Mouse (Mus musculus): ENCODE measurements around the gene Dync1i1.
A peak's percentile ranks its signal among the peaks of the same experiment; 100 is the strongest.

The Dync1i1 gene

DNA sequence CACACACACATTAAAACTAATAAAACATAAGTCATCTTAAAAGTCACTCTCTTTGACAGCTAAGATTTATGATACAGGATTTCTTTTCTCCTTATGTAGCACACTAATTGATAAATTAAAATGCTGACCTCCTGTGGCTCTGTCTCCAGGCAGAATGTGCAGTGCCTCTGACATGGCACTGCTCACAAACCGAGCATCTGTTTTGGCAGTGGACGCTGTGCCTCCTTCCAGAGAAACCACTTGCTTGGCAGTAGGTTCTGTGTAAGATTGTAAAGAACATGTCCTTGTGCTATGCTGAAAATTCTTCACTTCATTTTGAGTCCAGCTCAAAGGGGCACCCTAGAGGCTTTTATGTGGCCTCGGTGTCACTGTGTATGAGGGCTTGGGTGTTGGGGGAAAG is 50.0 kb downstream of the Dync1i1 start:
- no peak for DNase-seq

DNA sequence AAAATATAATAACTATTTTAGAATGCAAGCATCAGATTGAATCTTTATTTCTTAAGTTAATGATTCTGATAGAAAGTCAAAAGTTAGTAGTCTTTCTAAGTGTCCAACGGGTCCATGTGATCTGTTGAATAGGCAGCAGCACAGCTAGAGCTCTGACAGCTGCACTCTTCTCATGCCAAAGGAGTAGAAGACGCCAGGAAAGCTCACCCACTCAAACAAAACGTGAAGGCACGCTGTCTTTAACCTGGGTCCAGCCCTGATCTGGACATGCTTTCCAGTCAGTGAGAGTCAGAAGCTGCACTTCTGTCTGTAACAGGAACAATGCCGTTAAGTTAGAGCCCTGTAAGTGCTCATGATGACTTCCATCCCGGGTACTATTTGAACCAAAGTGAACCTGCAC is 56.3 kb downstream of the Dync1i1 start:
- no peak for DNase-seq

- no peak for DNase-seq
Observed at GRCm38 (mm10) chr6:5783830-5784229, 58.4 kb downstream of the Dync1i1 start.

- no peak for DNase-seq
Observed at GRCm38 (mm10) chr6:5790607-5791006, 65.2 kb downstream of the Dync1i1 start.

DNA sequence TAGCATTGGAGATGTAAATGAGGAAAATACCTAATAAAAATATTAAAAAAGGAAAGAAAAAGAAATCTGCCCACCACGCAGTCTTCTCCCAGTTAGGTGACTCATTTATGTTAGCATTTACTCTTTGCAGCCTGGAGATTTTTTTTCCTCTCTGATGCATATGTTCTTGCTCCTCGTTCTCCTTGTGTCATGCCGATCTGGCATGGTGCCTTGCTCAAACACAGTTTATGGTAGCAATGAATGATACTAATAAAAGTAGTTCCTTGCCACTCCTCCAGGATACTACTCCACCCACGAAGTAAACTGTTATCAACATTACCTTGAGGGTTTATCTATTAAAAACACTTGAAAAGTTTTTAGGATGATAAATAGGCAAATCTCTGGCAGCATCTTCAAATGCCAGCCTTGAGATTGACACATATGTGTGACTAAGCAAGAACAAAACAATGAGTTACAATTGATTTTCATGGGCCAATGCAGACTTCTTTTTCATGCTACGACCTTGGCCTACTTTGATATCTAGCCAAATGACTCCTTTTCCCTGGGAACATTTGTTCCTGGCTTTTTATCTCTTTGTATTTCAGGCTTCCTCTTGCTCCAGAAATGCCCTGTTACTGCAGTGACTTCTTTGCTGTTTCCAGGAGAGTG is 68.8 kb downstream of the Dync1i1 start:
- DNase-seq = no peak

DNA sequence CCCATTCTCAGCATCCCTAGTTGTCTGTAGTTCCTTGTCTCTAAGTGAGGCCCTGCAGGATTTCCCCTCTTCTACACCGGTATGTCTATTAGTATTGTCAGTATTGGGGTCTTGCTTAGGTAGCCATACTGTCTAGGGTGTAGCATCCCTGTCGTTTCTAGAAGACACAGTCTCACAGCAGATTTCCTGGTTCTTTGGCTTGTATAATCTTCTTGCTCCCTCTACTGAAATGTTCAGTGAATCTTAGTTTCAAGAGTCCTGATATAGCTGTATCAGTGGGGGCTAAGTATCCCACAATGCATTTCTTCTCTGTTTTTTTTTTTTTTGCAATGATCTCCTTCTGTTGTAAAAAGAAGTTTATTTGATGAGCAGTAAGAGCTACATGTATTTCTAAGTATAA is 69.9 kb downstream of the Dync1i1 start:
- no peak for DNase-seq

- peak; percentile 51 for DNase-seq
Observed at GRCm38 (mm10) chr6:5802124-5802839, 76.8 kb downstream of the Dync1i1 start.

DNA sequence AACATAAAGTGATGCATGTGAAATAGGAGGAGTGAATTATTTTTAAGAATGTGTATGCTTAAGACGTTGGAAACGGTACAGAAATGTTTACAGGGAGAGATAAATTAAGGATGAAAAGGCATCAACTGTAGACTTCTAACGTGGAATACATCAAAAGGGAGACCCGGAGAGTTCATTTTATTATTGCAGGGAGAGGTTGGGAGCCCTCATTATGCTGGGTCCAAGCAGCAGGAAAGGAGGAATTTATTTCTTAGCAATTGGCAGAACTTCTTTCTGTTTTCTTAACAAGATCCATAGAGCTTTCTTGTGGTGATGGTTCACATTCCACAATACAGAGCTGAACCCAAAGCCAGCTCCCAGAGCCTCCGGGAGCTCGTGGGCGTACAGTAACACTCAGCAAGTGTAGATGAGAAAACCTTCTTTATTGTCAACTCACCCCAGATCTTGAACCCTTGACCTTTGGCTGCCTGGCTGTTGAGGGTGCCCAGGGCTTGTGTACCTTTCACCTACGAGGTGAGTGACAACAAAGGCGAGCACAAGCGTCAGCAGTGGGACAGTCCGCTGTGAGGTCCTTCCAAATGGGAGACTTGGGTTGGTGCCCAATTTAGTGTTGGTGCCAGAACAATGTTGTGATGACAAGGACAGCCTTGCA is 77.5 kb downstream of the Dync1i1 start:
- peak; percentile 3 for DNase-seq

DNA sequence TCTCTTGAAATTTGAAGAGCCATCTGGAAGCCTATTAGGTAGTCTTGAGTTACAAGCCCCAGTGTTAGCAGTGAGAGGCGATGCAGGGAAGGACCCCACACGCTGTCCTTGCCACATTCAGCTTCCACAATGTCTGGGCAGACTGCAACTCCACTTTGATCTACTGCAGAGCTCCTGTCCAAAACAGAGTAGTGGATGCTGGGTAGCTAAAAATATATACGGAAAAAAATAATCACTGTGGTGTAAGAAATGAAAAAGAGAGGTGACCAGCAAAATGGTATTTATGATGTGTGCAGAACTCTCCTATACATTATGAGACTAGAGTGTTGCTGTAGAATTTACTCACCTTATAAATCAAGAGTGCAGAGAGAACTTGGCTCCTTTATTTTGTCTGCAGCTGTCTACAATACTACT is 82.6 kb downstream of the Dync1i1 start:
- no peak for DNase-seq

GRCm38 (mm10) chr6:5812076-5812475 is 86.6 kb downstream of the Dync1i1 start:
- no peak for DNase-seq

DNA sequence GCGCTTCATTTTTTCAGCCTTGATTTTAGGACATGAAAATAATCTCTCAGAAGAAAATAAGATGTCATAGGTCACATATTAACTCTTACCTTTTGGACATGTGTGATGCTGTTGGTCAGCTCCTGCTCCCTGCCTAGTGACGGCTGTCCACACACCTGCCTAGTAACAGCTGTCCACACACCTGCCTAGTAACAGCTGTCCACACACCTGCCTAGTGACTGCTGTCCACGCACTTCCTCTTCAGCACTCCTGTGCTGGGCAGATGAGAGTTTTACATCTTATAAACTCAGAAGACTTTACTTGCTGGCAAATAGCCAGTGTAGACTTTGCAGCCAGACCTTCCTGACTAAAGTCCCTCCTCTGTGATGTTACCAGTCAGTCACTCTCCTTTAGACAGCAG is 94.2 kb downstream of the Dync1i1 start:
- no peak for DNase-seq

DNA sequence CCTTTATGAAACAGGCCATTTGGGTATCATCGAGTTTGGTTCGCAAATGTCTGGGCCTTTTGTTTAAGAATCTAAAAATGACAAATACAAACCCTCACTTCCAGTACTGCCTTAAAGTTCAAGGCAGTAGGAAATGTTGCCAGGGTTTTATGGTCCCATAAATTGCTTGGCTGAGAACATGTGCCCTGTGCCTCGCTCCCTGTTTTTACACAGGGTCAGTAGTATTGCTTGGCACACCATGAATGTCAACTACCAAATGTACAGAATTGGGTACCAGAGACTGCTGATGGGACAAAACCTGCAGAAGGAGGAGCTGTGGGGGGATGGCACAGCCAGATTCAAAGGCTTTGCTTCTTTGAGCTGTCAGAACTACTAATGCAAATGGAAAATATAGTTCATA is 100.0 kb downstream of the Dync1i1 start:
- no peak for DNase-seq

DNA sequence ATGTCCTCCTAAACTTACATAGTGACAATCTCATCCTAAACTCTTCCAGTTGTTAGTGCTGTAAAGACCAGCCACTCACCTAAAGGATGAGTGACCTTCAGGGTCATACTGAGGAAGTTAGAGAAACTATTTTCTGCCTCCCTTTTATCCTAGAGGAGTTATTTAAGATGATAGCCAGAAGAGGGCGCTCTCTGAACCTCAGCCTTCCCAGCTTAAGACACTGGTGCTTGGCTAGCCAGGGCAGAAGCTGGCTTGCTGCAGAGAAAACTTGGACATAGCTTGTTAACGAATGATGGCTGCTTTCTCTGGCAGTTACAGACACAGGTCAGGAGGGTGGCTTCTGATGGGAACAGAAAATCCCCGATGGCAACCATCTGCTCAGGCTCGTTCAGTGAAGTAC is 101.6 kb downstream of the Dync1i1 start:
- no peak for DNase-seq

DNA sequence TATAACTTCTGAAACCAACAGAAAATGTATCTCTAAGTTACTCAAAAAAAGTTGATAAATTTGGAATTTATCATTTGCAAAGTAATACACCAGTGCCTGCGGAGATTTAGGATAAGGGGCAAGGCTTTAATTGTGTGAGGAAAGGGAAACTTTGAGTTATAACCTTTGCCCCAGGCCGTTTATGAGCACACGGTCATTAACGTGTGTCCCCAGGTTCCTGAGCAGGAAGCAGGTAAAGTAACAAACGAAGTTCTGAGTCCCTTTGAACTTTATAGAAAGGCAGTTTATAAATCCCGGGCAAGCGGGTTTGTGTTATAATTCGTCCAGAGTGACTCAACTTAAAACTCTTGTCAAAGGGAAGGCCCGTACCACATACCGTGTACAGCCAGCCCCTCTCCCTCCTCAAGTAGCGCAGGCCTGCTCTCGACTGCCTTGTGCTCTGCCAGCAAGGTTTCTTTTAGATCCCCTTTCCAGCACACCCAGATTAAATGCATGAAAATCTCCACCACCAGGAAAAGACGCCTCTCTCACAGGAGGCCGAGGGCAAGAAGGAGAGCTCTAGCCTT is 103.1 kb downstream of the Dync1i1 start:
- no peak for DNase-seq

DNA sequence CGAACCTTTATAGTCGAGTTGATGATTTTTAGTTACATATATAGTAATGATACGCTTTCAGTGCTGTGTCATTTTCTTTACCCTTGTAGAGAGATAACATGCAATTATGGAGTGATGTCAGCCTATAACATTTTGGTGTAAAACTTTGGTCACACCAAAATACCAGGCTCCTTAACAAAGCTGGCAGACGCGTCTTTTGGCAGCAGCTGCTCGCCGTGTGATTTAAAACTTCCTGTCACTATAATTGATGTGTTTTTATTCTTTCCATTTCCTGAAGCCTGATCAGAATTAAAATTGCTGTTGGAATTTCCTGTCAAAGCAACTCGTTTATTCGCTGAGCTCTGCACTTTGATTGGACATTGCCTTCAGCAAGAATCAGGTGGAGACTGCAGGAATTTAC is 103.7 kb downstream of the Dync1i1 start:
- DNase-seq = no peak

GRCm38 (mm10) chr6:5830717-5831116 is 105.3 kb downstream of the Dync1i1 start:
- DNase-seq = no peak

GRCm38 (mm10) chr6:5831233-5831632 is 105.8 kb downstream of the Dync1i1 start:
- DNase-seq = no peak

DNA sequence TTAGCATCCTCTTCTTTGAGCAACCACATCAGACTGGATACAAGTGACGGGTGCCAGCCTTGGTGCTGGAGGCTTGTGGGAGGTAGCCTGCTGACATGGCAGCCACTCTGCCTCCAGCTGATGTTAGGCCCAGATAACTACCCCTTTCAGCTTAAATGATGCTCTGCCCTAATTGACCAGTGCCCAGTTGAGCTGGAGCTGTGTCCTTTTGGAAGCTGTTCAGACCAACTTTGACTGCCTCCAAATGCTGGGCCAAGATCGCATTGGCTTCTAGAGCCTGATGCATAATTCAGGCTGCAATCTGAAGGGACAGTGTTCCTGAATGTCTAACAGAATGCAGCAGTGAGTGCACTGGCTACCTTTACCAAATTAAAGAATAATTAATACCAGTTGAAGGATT is 107.4 kb downstream of the Dync1i1 start:
- DNase-seq = no peak

- DNase-seq = no peak
Observed at GRCm38 (mm10) chr6:5842466-5842865, 117.0 kb downstream of the Dync1i1 start.

GRCm38 (mm10) chr6:5846154-5846553 is 120.7 kb downstream of the Dync1i1 start:
- DNase-seq = no peak

- DNase-seq = no peak
Observed at GRCm38 (mm10) chr6:5854048-5854836, 128.8 kb downstream of the Dync1i1 start.

DNA sequence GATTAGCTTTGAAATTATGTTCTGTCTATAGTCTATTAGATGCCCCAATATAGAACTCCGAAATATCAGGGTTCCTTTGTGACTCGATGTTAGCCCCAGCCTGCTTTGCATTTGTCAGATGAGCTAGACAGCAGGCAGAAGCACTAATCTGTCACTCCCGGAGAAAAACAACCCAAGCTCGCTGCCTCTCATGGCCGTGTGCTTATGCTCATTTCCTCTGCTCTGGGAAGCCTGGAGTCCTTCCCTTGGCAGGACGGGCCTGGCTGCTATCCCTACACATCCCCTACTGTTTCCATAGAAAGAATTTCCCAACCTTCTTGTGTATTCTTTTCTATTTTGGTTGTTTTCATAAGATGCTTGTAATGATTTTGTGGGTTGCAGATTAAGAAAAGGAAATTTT is 130.1 kb downstream of the Dync1i1 start:
- no peak for DNase-seq

- DNase-seq = peak; percentile 26
Observed at GRCm38 (mm10) chr6:5858371-5858770, 132.9 kb downstream of the Dync1i1 start.
